Mouse (Mus musculus) ES-E14 (cell line): ENCODE measurements at regions not wholly inside any gene's neighbourhood (a gene's known extent, or its start where the extent isn't known, plus 50 kb on each side); places are given as distances from the start of the nearest gene placed in this dataset.

ENCODE experiments used
- DNase-seq: peaks from one replicate; pipeline ENCODE4 v3.0.0-alpha.2; 2013; ENCODE audit warnings: low read depth, low spot score
- H3K27ac ChIP-seq: 2 replicates; pipeline ENCODE4 v1.5.1; 2012; ENCODE audit warnings: low read depth, mild to moderate bottlenecking, low read length, moderate library complexity, mixed read lengths; ENCODE audit not compliant: poor library complexity, insufficient read depth, severe bottlenecking
- H3K36me3 ChIP-seq: 2 replicates; pipeline ENCODE4 v1.6.1; 2012; ENCODE audit warnings: mild to moderate bottlenecking, low read length, moderate library complexity, mixed read lengths; ENCODE audit not compliant: control insufficient read depth, poor library complexity, insufficient read depth, severe bottlenecking
- H3K4me1 ChIP-seq, 2 experiments: fragments of 150-350 bp in 1 of 2; sonication (generic) in 1 of 2; 2 replicates each; pipeline ENCODE4 v1.6.1; 2012; ENCODE audit warnings: low read length in 2 of 2, mild to moderate bottlenecking in 1 of 2, mixed read lengths in 1 of 2; ENCODE audit not compliant: control insufficient read depth in 2 of 2, insufficient read depth in 2 of 2, poor library complexity in 1 of 2
- H3K4me3 ChIP-seq, 2 experiments: fragments of 150-350 bp in 1 of 2; sonication (generic) in 1 of 2; 2 replicates each; pipeline ENCODE4 v1.5.1; 2012; ENCODE audit warnings: low read length in 2 of 2, low read depth in 1 of 2, mild to moderate bottlenecking in 1 of 2, mixed read lengths in 1 of 2; ENCODE audit not compliant: insufficient read depth in 1 of 2, poor library complexity in 1 of 2, severe bottlenecking in 1 of 2
- H3K9ac ChIP-seq: 2 replicates; pipeline ENCODE4 v1.6.1; 2012; ENCODE audit warnings: low read depth, mild to moderate bottlenecking, low read length, mixed read lengths; ENCODE audit not compliant: poor library complexity, insufficient read depth, severe bottlenecking
- H3K9me3 ChIP-seq: fragments of 150-350 bp; sonication (generic); 2 replicates; pipeline ENCODE4 v1.6.1; 2012; ENCODE audit warnings: low read depth, mild to moderate bottlenecking, low read length; ENCODE audit not compliant: control insufficient read depth, insufficient read depth
- CHD2 ChIP-seq: IDR thresholded peaks from 2 replicates; pipeline ENCODE4 v1.6.1; 2014; ENCODE audit warnings: mild to moderate bottlenecking, low read depth, low read length, inconsistent platforms
- HCFC1 ChIP-seq: IDR thresholded peaks from 2 replicates; pipeline ENCODE4 v1.6.1; 2012; ENCODE audit warnings: low read length, inconsistent platforms, borderline replicate concordance; ENCODE audit not compliant: insufficient read depth
- MAFK ChIP-seq: IDR thresholded peaks from 2 replicates; pipeline ENCODE4 v1.6.1; 2014; ENCODE audit warnings: mild to moderate bottlenecking, low read depth, low read length, inconsistent platforms; ENCODE audit not compliant: insufficient read depth
- ZC3H11A ChIP-seq: IDR thresholded peaks from 2 replicates; pipeline ENCODE4 v1.6.1; 2012; ENCODE audit warnings: low read depth, mild to moderate bottlenecking, inconsistent platforms, low read length, borderline replicate concordance
- ZNF384 ChIP-seq: IDR thresholded peaks from 2 replicates; pipeline ENCODE4 v1.6.1; 2012; ENCODE audit warnings: low read depth, low read length, inconsistent platforms
- in situ Hi-C, 2 experiments: fragments of 600-800 bp; cut with MboI; formaldehyde crosslinking; loops; one replicate each; pipeline ENCODE4 v1.15.1; 2025; ENCODE audit warnings: low sequenced_read_pairs in 2 of 2, inconsistent platforms in 1 of 2; ENCODE audit not compliant: unreplicated experiment in 2 of 2

- Histone ChIP-seq H3K36me3 (no peaks in the 10 kb centered on the region), H3K27ac (no peak overlapping the region), H3K9ac (no peak overlapping the region), H3K4me3 (no peak overlapping the region), H3K4me1 (peaks cover 4 to 9% of the 10 kb centered on the region in 2 experiments), H3K9me3 (no peaks in the 10 kb centered on the region)
- in situ Hi-C loops: no loop called here
- no peak for DNase-seq
- TF ChIP-seq MAFK (no peak), HCFC1 (no peak), ZNF384 (no peak), CHD2 (no peak), ZC3H11A (no peak)
Measured at GRCm38 (mm10) chr8:125325736-125326135, 243.9 kb downstream of the Sipa1l2 start.

GRCm38 (mm10) chr8:125322561-125322960, 247.0 kb downstream of the Sipa1l2 start:
- Histone ChIP-seq H3K4me1 (peaks cover 4 to 6% of the 10 kb centered on the region in 2 experiments), H3K9ac (no peak overlapping the region), H3K36me3 (no peaks in the 10 kb centered on the region), H3K27ac (no peak overlapping the region), H3K9me3 (no peaks in the 10 kb centered on the region), H3K4me3 (no peak overlapping the region)
- in situ Hi-C loops: no loop called here
- TF ChIP-seq CHD2 (no peak), MAFK (no peak), HCFC1 (no peak), ZC3H11A (no peak), ZNF384 (no peak)
- no peak for DNase-seq

DNA sequence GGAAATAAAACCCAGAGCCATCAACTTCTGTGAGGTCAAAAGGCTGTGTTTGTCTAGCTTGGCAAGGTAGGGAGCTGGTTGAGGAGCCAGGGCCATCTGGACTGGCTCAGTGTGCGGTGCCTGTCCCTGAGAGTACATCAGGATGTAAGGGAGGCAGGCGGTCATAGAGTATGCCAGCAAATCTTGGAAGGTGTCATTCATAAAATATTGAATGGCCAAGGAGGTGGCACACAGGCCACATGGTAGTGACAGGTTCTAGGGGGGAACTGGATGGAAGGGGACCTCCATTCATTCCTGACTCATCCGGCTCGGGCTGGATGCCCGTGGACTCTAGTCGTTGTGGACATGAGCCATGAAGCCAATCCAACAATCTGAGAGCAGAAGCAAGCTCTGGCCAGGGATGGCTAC, 252.0 kb downstream of the Sipa1l2 start:
- TF ChIP-seq MAFK (no peak), CHD2 (no peak), HCFC1 (no peak), ZC3H11A (no peak), ZNF384 (no peak)
- H3K4me1 ChIP-seq: no peaks in the 10 kb centered on the region
- no peak overlapping the region; the same call in 1 of the 2 replicates for H3K27ac ChIP-seq

DNA sequence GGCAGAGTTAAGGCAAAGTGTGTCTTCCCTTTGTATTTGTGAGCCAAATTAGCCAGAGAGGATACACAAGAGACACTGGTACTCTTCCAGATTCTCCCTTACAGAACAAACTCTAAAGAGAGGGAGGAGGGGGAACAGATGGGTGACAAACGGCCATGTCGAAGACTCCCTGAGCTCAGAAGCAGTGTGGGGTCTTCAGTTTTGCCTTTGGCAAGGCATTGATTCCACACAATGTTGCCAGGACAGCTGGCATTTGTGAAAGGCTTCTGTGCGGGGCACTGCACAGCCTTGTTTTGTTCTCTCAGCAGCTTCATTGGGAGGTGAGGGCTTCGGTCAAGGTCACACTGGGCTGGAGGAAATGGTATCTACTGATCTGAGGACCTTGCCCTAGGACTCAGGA, 253.9 kb downstream of the Sipa1l2 start:
- Histone ChIP-seq H3K36me3 (no peaks in the 10 kb centered on the region), H3K4me3 (no peak overlapping the region), H3K4me1 (no peaks in the 10 kb centered on the region), H3K9me3 (no peaks in the 10 kb centered on the region), H3K9ac (no peak overlapping the region), H3K27ac (no peak overlapping the region)
- no peak for TF ChIP-seq HCFC1
- no peak for TF ChIP-seq CHD2
- no peak for TF ChIP-seq ZC3H11A
- TF ChIP-seq ZNF384: no peak
- TF ChIP-seq MAFK: no peak
- no peak for DNase-seq
- in situ Hi-C loops: no loop called here

More for the DNA sequence above, 252.0 kb downstream of the Sipa1l2 start:
- Histone ChIP-seq H3K36me3 (no peaks in the 10 kb centered on the region), H3K4me3 (no peak overlapping the region), H3K9me3 (no peaks in the 10 kb centered on the region), H3K9ac (no peak overlapping the region)
- in situ Hi-C loops: no loop called here
- no peak for DNase-seq

DNA sequence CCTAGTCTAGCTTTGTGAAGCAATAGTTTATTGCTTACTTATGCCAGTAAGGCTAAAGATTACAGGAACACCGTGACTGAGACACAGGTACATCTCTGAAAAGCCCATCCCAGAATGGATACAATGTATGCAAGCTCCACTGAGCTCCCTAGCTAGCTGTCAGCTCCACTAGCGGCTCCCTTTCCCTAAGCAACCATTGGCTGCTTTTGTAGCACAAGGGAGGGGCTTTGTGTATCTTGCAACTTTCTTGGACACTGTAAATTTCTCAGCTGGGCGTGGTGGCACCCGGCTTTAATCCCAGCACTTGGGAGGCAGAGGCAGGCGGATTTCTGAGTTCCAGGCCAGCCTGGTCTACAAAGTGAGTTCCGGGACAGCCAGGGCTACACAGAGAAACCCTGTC, 254.6 kb downstream of the Sipa1l2 start:
- Histone ChIP-seq H3K27ac (no peak overlapping the region), H3K9ac (no peak overlapping the region), H3K4me3 (no peak overlapping the region), H3K9me3 (no peaks in the 10 kb centered on the region), H3K4me1 (no peaks in the 10 kb centered on the region), H3K36me3 (no peaks in the 10 kb centered on the region)
- TF ChIP-seq ZNF384 (no peak), HCFC1 (no peak)
- no peak for DNase-seq
- in situ Hi-C loops: no loop called here
